Mouse (Mus musculus) kidney, adult 11 months (tissue): ENCODE results near the gene Zswim4.

ENCODE experiments used
- DNase-seq: peaks from one replicate; pipeline ENCODE4 v3.0.0; 2022

The Zswim4 gene

GRCm38 (mm10) chr8:84223322-84224029, 13.4 kb downstream of the Zswim4 start:
- no peak for DNase-seq

DNA sequence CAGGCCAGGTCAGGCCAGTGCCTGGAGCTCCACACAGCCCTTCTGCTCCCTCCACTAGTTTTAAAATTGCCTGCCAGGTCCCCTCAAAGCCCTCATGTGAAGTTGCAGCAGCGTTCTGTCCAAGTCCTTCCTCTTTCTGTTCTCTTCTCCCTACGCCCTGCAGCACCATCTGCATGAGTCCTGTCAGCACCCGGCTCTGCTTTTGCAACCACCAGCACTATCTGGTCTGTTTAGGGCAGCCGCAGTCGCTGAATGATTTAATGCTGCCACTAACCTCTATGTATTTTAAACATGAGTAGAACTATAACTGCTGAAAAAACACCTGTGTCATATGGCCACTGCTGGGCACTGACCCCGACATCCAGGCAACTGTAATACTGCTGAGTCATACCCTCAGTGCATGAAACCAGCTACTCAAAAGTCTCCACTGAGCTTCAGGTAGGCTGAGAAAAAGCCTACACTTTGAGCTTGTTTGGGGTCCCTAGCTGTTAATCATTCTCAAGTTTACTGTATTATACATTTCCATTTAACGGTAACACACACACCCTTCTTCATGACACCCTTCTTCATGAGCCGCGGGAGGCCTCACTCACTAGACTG, 14.2 kb downstream of the Zswim4 start:
- no peak for DNase-seq

GRCm38 (mm10) chr8:84220105-84220504, 16.8 kb downstream of the Zswim4 start:
- DNase-seq = no peak

GRCm38 (mm10) chr8:84218143-84218542, 18.7 kb downstream of the Zswim4 start:
- no peak for DNase-seq

DNA sequence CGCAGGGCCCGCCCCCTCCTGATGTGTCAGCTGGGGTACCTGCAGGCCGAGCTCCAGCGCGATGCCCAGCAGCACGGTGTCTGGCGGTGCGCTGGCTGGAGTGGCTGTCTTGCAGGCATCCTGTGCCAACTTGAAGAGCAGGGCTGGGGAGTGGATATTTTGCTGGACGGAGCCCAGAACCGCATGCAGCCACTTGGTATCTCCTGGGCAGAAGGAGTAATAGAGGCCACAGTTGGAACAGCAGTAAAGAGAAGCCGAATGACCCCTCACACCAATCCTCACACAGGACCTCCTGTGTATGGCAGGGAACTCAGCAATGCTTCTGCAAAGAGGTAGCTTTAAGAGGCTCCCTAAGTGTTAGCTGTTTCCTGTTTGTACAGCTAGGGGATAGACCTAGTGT, 19.6 kb downstream of the Zswim4 start:
- no peak for DNase-seq

DNA sequence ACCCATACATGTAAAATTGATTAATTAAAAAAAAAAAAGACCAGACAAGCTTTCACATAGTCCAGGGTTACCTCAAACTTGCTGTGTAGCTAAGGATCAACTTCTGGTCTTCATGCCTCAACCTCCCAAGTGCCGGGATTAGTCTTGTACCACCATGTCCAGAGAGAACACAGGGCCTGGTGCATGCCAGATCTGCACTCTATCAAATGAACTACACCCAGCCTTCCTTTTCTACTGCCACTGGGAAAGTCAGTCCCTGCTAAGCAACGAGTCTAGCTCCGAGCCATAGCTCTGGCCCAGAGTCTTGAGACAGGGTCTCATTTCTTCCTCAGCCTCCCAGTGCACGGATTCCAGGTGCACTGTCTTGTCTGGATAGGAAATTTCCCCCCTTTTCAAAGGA, 23.6 kb downstream of the Zswim4 start:
- DNase-seq = no peak

DNA sequence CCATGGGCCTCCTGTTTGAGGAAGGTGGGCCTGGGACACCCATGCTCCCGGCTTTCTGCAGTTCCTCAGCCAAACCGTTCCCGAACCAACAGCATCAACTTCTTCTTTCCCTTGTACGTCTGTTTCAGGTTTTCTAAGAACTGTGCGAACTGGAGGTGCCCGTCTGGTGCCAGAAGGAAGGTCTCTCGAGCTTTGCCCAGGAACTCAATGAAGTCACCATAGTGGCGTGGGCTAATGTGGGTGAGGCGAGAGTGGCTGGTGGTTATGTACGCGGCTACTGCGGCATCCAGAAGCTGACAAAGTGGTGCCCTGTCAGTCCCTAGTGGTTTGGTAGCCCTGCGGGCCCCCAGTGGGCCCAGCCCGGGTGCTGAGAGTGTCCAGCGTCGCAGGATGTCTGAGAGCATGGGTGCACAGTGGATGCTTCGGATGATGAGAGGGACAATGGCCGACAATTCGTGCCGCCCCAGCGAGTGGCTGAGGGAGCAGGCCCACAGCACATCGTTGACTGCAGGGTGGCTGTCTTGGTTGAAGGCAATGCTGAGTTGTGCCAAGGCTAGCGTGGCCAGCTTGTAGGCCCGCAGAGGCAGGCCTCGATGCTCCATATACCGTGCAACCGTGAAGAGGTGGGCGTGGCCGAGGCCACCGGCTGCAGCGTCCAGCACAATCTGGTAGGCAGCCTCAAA, 24.8 kb downstream of the Zswim4 start:
- DNase-seq = no peak

DNA sequence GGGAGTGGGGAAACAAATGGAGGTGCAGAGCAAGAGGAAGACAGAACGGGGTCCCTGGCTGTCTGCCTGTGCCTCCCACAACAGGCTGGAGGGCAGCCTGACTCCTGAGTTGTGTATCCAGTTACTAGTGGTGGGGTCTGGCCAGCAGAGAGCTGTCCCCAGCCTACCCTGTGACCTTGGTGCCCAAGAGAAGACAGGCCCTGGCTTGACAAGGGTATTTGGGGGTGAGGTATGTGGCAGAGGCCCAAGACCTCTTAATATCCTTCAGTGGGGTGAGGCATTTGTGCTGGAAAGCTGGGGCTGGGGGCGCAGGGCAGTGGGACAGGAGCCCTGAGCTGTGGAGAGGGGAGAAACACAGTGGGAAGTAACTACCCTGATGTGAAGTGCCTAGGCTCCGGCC, 25.7 kb downstream of the Zswim4 start:
- DNase-seq = no peak

- DNase-seq = peak; percentile 63
These were observed 26.6 kb downstream of the Zswim4 start for GRCm38 (mm10) chr8:84210167-84210791.

GRCm38 (mm10) chr8:84208381-84209380, 28.2 kb downstream of the Zswim4 start:
- peak; percentile 41 for DNase-seq

GRCm38 (mm10) chr8:84207811-84208210, 29.0 kb downstream of the Zswim4 start:
- DNase-seq = peak; percentile 63

GRCm38 (mm10) chr8:84206666-84207065, 30.2 kb downstream of the Zswim4 start:
- DNase-seq = no peak

DNA sequence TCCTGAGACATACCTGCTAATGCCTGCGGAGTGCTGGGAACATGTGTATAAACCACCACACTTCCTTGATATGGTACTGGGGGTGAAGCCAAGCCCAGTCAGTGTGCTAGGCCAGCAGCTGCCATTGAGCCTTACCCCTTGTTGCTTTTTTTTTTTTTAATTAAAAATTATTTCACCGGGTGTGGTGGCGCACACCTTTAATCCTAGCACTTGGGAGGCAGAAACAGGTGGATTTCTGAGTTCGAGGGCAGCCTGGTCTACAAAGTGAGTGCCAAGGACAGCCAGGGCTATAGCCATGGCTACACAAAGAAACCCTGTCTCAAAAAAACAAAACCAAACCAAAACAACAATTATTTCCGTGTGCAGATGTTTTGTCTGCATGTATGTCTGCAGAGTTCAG, 31.8 kb downstream of the Zswim4 start:
- no peak for DNase-seq

GRCm38 (mm10) chr8:84203975-84204772, 32.7 kb downstream of the Zswim4 start:
- peak; percentile 82 for DNase-seq

GRCm38 (mm10) chr8:84202938-84203917, 33.6 kb downstream of the Zswim4 start:
- peak; percentile 88 for DNase-seq

DNA sequence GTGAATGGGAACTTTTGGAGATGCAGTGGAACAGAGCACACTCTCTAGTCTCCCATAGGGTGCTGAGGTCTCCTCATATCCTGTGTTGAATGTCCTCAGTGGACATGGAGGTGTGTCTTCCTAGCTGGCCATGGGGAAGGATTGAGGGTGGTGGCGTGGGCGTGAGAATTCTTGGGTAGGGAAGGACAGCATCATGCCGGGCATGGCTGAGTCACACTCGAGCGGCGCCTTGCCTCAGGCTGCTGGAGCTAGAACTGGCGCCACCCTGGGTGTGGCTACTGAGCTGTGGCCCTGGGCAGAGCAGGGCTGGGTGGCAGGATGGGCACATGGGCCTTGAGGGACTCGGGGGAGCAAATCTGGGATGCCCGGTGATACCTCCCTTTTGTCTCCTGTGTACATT, 34.4 kb downstream of the Zswim4 start:
- DNase-seq = peak; percentile 71

GRCm38 (mm10) chr8:84201545-84202245, 35.2 kb downstream of the Zswim4 start:
- peak; percentile 84 for DNase-seq

DNA sequence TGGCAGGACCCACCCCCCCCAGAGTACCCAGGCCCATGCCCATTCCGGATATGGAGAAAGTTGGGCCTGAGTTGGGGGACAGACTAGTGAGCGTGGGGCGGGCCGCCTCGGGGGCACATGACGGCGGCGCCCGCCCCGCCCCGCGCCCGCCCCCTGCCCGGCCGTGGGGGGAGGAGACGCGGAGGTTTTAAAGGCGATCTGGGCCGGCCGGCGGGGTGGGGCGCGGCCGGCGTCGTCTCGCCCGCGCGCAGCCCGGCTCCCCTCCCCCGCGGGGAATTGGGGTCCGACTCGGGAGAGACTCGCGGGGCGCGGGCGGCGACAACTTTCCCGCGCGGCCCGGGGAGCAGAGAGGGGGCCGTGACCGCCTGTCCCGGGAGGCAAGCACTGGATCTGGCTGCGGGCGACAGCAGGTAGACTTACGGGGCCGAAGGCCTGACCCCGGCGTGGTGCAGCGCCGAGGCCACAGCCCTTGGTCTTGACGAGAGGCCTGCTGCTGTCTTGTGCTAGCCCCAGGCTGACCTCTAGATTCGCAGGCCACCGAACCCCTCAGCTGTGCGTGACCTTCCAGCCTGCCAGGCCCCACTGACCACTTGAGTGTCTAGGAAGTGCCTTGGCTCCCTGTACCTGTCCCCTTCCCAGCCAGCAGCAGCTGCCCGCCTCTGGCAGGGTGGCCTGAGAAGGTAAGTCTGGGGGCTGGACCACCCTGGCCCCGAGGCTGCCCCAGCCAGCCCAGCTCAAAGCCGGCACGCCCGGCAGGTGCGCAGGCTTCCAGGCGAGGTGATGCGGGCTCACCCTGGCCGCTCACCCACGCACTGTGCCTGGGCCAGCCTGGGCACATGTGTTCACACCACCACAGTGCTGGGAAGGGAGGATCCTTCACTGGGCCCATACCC, 36.0 kb downstream of the Zswim4 start:
- peak; percentile 80 for DNase-seq
